8 mouse cellular contexts compared by ENCODE assay signal in the genomic region with DNA sequence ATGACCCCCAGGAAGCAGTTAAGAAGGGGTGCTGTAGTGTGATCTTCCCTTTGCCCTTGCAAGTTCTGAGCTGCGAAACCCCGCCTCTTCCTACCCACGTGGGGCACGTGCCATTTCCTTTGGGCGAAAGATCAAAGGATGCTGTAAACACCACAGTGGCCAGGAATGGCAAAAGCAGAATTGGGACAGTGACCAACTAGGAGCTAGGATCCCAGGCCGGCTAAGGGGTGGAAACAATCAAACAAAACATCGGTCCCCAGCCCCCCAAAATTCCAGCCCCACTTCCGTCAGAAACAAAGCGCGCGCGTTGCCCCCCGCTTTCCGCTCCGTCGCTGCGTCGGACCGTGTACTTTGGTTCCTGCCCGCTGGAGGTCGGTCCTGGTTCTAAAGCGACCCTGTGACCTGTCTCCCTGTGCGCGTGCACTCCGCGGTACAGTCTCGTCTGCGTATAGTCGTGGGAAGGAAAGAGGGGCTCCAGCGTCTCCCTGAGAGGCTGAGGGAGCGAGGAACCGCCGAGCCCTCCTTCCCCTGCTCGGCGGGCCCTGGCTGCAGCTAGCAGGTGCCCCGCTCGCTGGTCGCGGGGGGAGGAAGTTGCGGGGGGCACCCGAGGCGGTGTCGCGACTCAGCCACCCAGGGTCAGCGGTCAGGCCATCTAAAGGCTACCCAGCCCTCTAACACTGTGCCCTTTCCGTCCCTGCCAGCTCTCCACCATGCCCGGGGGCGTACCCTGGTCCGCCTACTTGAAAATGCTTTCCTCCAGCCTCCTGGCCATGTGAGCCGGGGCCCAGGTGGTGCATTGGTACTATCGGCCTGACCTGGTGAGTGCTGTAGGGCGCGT. TPM values are rescaled to one million over a fixed set of nuclear protein-coding genes. Genes with fewer than 3 reads are reported as not detected.
DNase-seq lines count a peak whose midpoint lies in the region; ATAC-seq and TF ChIP-seq lines count a peak whose summit lies in the region.
"Not testable (repeated sequence)": the region's sequence is repeated elsewhere in the genome, so short reads cannot be mapped to it uniquely, and the experiment has no call there.

No protein-coding gene starts in this region.

- not testable (repeated sequence) for H3K4me1 ChIP-seq in bone marrow macrophage, adult 2 months (ENCODE audit: control insufficient read depth, insufficient read depth, low read length); embryonic fibroblast, embryonic 13.5 days (ENCODE audit: control insufficient read depth, insufficient read depth, low read length); heart, embryonic 10.5 days; kidney, embryonic 15.5 days

- H3K4me2 ChIP-seq in kidney, embryonic 15.5 days: peak overlapping the region; percentile 82

- not testable (repeated sequence) for H3K9me3 ChIP-seq in heart, embryonic 10.5 days; kidney, embryonic 15.5 days (replicated peaks)

- DNase-seq in B cell, adult 2 months: peak; percentile 86 to 90
- peak; percentile 92 for DNase-seq in heart, embryonic 10.5 days (ENCODE audit: low spot score)
- peak; percentile 77 for DNase-seq in liver
- peak; percentile 22 to 57 for DNase-seq in monocyte, adult 2 months (ENCODE audit: low read depth in 1 of 2, low spot score in 2 of 2)
- peak; percentile 65 to 74 for DNase-seq in spleen, postnatal 14 days (ENCODE audit: low spot score in 2 of 2)

- peak overlapping the region; percentile 97 for H3K4me3 ChIP-seq in bone marrow macrophage, adult 2 months (ENCODE audit: insufficient read depth, low read length)
- peak overlapping the region; percentile 45 for H3K4me3 ChIP-seq in embryonic fibroblast, embryonic 13.5 days (ENCODE audit: insufficient read depth, low read length)
- peak overlapping the region; percentile 69 for H3K4me3 ChIP-seq in heart, embryonic 10.5 days
- H3K4me3 ChIP-seq in kidney, embryonic 15.5 days (replicated peaks): peak overlapping the region; percentile 72

- TF ChIP-seq CTCF in bone marrow macrophage, adult 2 months (IDR thresholded peaks at IDR 0.05; ENCODE audit: low read depth, low read length); embryonic fibroblast, embryonic 13.5 days (IDR thresholded peaks at IDR 0.05; ENCODE audit: borderline replicate concordance, insufficient read depth, low read length): not testable (repeated sequence)

- WGBS in heart, embryonic 10.5 days: under 1% methylated on average over 52 of the region's 53 CpGs
- WGBS in kidney, embryonic 15.5 days: under 1% methylated on average over 49 of the region's 53 CpGs

- H3K36me3 ChIP-seq in heart, embryonic 10.5 days; kidney, embryonic 15.5 days: not testable (repeated sequence)

- H3K27me3 ChIP-seq in heart, embryonic 10.5 days (ENCODE audit: insufficient read depth, poor library complexity, severe bottlenecking); kidney, embryonic 15.5 days: not testable (repeated sequence)

- peak overlapping the region; percentile 78 for H3K9ac ChIP-seq in kidney, embryonic 15.5 days

- peak; percentile 92 for ATAC-seq in kidney, embryonic 15.5 days (replicated peaks; ENCODE audit: low FRiP score)

- not testable (repeated sequence) for TF ChIP-seq POLR2A in bone marrow macrophage, adult 2 months (IDR thresholded peaks at IDR 0.05; ENCODE audit: borderline replicate concordance, low read depth, low read length)
- peak; percentile 34 for TF ChIP-seq POLR2A in embryonic fibroblast, embryonic 13.5 days (IDR thresholded peaks at IDR 0.05; ENCODE audit: low read depth, low read length)

- peak overlapping the region; percentile 87 for H3K27ac ChIP-seq in bone marrow macrophage, adult 2 months (ENCODE audit: insufficient read depth, low read depth, low read length)
- peak overlapping the region; percentile 11; the same call in 1 of the 2 replicates for H3K27ac ChIP-seq in embryonic fibroblast, embryonic 13.5 days (ENCODE audit: insufficient read depth, low read length)
- peak overlapping the region; percentile 93 for H3K27ac ChIP-seq in heart, embryonic 10.5 days
- H3K27ac ChIP-seq in kidney, embryonic 15.5 days: peak overlapping the region; percentile 84

RNA-seq across cellular contexts. Expression of a gene that starts 19.9 kb away (rescaled TPM):
- 458 and 473 TPM in 2 replicates for polyA plus RNA-seq in bone marrow macrophage, adult 2 months (2012; ENCODE audit: insufficient read depth, insufficient read length, missing spikeins)
- polyA plus RNA-seq in embryonic fibroblast, embryonic 13.5 days (2011; ENCODE audit: insufficient read length, low read depth, missing spikeins): 1,488 and 1,495 TPM in 2 replicates
- polyA plus RNA-seq in heart, embryonic 10.5 days (2016; fragmentation: Nextera tagmentation; extraction: Ambion mirVana): 624 and 799 TPM in 2 replicates
- polyA plus RNA-seq in kidney, embryonic 15.5 days (2015; fragmentation: Nextera tagmentation; extraction: Ambion mirVana): 733 and 775 TPM in 2 replicates

RNA-seq across cellular contexts. Expression of a gene that starts 20.2 kb away (rescaled TPM):
- 0.89 and 1.8 TPM in 2 replicates for polyA plus RNA-seq in bone marrow macrophage, adult 2 months (2012; ENCODE audit: insufficient read depth, insufficient read length, missing spikeins)
- polyA plus RNA-seq in embryonic fibroblast, embryonic 13.5 days (2011; ENCODE audit: insufficient read length, low read depth, missing spikeins): 1.1 and 1.9 TPM in 2 replicates
- polyA plus RNA-seq in heart, embryonic 10.5 days (2016; fragmentation: Nextera tagmentation; extraction: Ambion mirVana): 2.2 and 2.7 TPM in 2 replicates
- 1.4 and 1.6 TPM in 2 replicates for polyA plus RNA-seq in kidney, embryonic 15.5 days (2015; fragmentation: Nextera tagmentation; extraction: Ambion mirVana)

Comparison
In these comparisons a context has a peak if more than half of its experiments do, and no peak if none do; other contexts are left out.
1. Peak in every context shown above with its lines: DNase-seq, ATAC-seq, H3K4me3 ChIP-seq and H3K27ac ChIP-seq.
2. DNase-seq: peak in every context shown above with its lines; median percentile 92 in heart, embryonic 10.5 days; 88 in B cell, adult 2 months; 77 in liver; 70 in spleen, postnatal 14 days; 40 in monocyte, adult 2 months.
3. H3K27ac ChIP-seq: peak in every context shown above with its lines; median percentile 93 in heart, embryonic 10.5 days; 87 in bone marrow macrophage, adult 2 months; 84 in kidney, embryonic 15.5 days; 11 in embryonic fibroblast, embryonic 13.5 days.
4. H3K4me3 ChIP-seq: peak in every context shown above with its lines; median percentile 97 in bone marrow macrophage, adult 2 months; 72 in kidney, embryonic 15.5 days; 69 in heart, embryonic 10.5 days; 45 in embryonic fibroblast, embryonic 13.5 days.